Mouse (Mus musculus): ENCODE results near the gene Prkce. TPM values are rescaled to one million over a fixed set of nuclear protein-coding genes. Genes with fewer than 3 reads are reported as not detected.

Prkce gene
- polyA plus RNA-seq, 1 experiment from 2014 or later, result 48.0 TPM

DNA sequence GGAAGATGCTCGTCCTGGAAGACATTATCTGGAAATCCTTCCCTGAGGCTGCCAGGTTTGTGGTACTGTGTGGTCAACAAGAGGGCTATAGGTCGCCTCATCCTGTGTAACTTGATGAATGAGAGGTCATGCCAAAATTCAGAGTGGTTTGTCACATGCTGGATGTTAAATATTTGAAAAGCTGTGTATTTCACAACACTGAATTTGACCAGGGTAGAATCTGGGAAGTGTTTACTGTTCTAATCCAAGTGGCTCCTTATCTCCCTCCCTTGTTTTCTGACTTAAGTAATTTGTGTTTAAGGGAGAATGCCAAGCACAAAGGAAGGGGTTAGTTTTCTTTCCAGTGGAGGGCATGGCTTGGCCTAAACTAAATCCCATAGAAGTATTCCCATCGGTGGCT is 355.8 kb downstream of the Prkce start:
- Histone ChIP-seq H3K36me3 (no peaks in the 10 kb centered on the region), H3K4me1 (no peaks in the 10 kb centered on the region), H3K9me3 (replicated peaks) (no peaks in the 10 kb centered on the region), H3K4me2 (no peak overlapping the region), H3K27ac (replicated peaks) (no peak overlapping the region), H3K4me3 (replicated peaks) (no peak overlapping the region), H3K27me3 (replicated peaks) (no peaks in the 10 kb centered on the region), H3K9ac (replicated peaks) (no peak overlapping the region)
- no peak for ATAC-seq (ENCODE audit: low FRiP score)
- WGBS, result 88% methylated on average over 3 of the region's 3 CpGs

DNA sequence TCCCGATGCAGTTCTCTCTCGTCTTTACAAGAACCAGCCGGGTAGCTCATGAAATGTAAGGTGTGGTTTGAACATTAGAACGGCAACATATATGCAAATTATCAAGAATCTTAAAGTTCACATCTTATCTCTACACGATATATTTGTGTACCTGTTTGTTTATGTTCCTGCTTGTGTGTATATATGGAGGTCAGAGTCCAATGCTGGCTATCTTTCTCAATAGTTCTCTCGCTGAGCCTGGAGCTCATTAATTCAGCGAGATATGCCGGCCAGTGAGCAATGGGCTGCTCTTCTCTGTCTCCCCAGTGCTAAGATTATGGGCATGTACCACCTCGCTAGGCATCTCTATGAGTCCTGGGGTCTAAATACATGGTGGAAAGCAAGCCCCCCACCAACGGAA is 356.3 kb downstream of the Prkce start:
- no peak for ATAC-seq (ENCODE audit: low FRiP score)
- no peaks in the 10 kb centered on the region for H3K4me1 ChIP-seq
- no peak overlapping the region for H3K4me2 ChIP-seq
- H3K27ac ChIP-seq (replicated peaks), result no peak overlapping the region
- WGBS, result 94% methylated on average over 10 of the region's 10 CpGs
- H3K4me3 ChIP-seq (replicated peaks), result no peak overlapping the region
- H3K9me3 ChIP-seq (replicated peaks), result no peaks in the 10 kb centered on the region
- H3K9ac ChIP-seq (replicated peaks), result no peak overlapping the region
- no peaks in the 10 kb centered on the region for H3K36me3 ChIP-seq
- H3K27me3 ChIP-seq (replicated peaks), result no peaks in the 10 kb centered on the region

DNA sequence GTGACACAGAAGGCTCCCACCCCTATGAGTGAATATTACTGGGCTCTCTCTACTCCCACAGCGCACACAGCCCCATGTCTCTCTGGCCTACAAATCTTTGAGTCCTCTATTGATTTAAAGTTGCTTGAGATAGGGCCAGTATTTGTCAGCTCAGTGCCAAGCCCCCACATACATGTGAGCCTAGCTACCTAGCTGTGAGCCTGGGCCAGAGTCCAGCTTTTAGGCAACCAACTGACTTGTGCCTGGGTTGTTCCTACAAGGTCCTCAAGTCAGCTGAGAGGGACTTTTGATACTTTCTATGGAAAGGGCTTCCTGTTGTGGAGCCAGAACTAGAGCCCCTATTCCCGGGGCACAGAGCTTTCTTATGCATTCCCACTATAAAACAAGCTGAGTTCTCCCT is 357.5 kb downstream of the Prkce start:
- Histone ChIP-seq H3K9ac (replicated peaks) (no peak overlapping the region), H3K9me3 (replicated peaks) (no peaks in the 10 kb centered on the region), H3K27ac (replicated peaks) (no peak overlapping the region), H3K4me1 (no peaks in the 10 kb centered on the region; the same call in 1 of the 2 replicates), H3K36me3 (no peaks in the 10 kb centered on the region), H3K27me3 (replicated peaks) (no peaks in the 10 kb centered on the region), H3K4me3 (replicated peaks) (no peak overlapping the region), H3K4me2 (no peak overlapping the region)
- WGBS, result 85% methylated on average over 2 of the region's 2 CpGs
- ATAC-seq (ENCODE audit: low FRiP score), result no peak

DNA sequence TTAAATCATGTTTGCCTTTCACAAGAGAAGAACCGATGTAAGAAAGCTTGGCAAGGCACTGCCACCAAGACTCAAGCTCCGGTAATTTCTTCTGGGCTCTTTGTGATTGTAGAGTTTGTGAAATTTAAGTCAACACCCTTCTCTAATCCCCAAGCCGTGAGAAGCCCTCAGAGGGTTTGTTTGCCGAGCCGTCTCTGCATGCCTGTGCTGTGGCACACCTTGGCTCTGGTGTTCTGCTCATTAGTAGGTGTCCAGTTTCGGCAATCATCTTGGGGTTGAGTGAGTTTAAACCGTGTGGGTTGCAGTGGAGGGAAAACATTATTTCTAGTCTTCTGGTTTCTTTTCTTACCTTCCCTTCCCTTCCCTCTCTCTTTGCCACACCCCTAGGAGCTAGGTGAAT is 358.4 kb downstream of the Prkce start:
- Histone ChIP-seq H3K4me1 (no peaks in the 10 kb centered on the region; the same call in 1 of the 2 replicates), H3K9me3 (replicated peaks) (no peaks in the 10 kb centered on the region), H3K4me3 (replicated peaks) (no peak overlapping the region), H3K36me3 (no peaks in the 10 kb centered on the region), H3K4me2 (no peak overlapping the region), H3K27ac (replicated peaks) (no peak overlapping the region), H3K27me3 (replicated peaks) (no peaks in the 10 kb centered on the region), H3K9ac (replicated peaks) (no peak overlapping the region)
- WGBS, result 86% methylated on average over 7 of the region's 7 CpGs
- no peak for ATAC-seq (ENCODE audit: low FRiP score)

- H3K4me1 ChIP-seq, result peaks cover 2% of the 10 kb centered on the region
- H3K36me3 ChIP-seq, result no peaks in the 10 kb centered on the region
- 87% methylated on average over 5 of the region's 5 CpGs for WGBS
- no peak overlapping the region for H3K4me3 ChIP-seq (replicated peaks)
- ATAC-seq (ENCODE audit: low FRiP score), result no peak
- no peaks in the 10 kb centered on the region for H3K27me3 ChIP-seq (replicated peaks)
- H3K4me2 ChIP-seq, result no peak overlapping the region
- H3K9me3 ChIP-seq (replicated peaks), result no peaks in the 10 kb centered on the region
- no peak overlapping the region for H3K9ac ChIP-seq (replicated peaks)
- no peak overlapping the region for H3K27ac ChIP-seq (replicated peaks)
These were observed 359.7 kb downstream of the Prkce start for GRCm38 (mm10) chr17:86527298-86527697.

GRCm38 (mm10) chr17:86529003-86529402 is 361.4 kb downstream of the Prkce start:
- H3K4me1 ChIP-seq, result peaks cover 9% of the 10 kb centered on the region
- no peaks in the 10 kb centered on the region for H3K9me3 ChIP-seq (replicated peaks)
- H3K27me3 ChIP-seq (replicated peaks), result no peaks in the 10 kb centered on the region
- no peak for ATAC-seq (ENCODE audit: low FRiP score)
- no peak overlapping the region for H3K27ac ChIP-seq (replicated peaks)
- 81% methylated on average over 10 of the region's 10 CpGs for WGBS
- no peak overlapping the region for H3K4me3 ChIP-seq (replicated peaks)
- H3K36me3 ChIP-seq, result no peaks in the 10 kb centered on the region
- no peak overlapping the region for H3K4me2 ChIP-seq
- no peak overlapping the region for H3K9ac ChIP-seq (replicated peaks)

- WGBS, result 82% methylated on average over 4 of the region's 4 CpGs
- no peak overlapping the region for H3K27ac ChIP-seq (replicated peaks)
- no peaks in the 10 kb centered on the region for H3K36me3 ChIP-seq
- no peak overlapping the region for H3K9ac ChIP-seq (replicated peaks)
- H3K4me3 ChIP-seq (replicated peaks), result no peak overlapping the region
- H3K9me3 ChIP-seq (replicated peaks), result no peaks in the 10 kb centered on the region
- no peaks in the 10 kb centered on the region for H3K27me3 ChIP-seq (replicated peaks)
- peaks cover 9% of the 10 kb centered on the region for H3K4me1 ChIP-seq
- ATAC-seq (ENCODE audit: low FRiP score), result no peak
- H3K4me2 ChIP-seq, result no peak overlapping the region
These were observed 361.8 kb downstream of the Prkce start for GRCm38 (mm10) chr17:86529411-86529810.

- Histone ChIP-seq H3K4me2 (no peak overlapping the region), H3K27ac (replicated peaks) (no peak overlapping the region), H3K27me3 (replicated peaks) (no peaks in the 10 kb centered on the region), H3K36me3 (no peaks in the 10 kb centered on the region), H3K9ac (replicated peaks) (no peak overlapping the region), H3K9me3 (replicated peaks) (no peaks in the 10 kb centered on the region), H3K4me1 (peaks cover 21% of the 10 kb centered on the region), H3K4me3 (replicated peaks) (no peak overlapping the region)
- no peak for ATAC-seq (ENCODE audit: low FRiP score)
- WGBS, result 91% methylated on average over 6 of the region's 6 CpGs
These were observed 363.6 kb downstream of the Prkce start for GRCm38 (mm10) chr17:86531231-86531630.

GRCm38 (mm10) chr17:86532783-86533548 is 365.4 kb downstream of the Prkce start:
- Histone ChIP-seq H3K4me1 (peaks cover 28% of the 10 kb centered on the region), H3K4me2 (no peak overlapping the region), H3K36me3 (no peaks in the 10 kb centered on the region), H3K9ac (replicated peaks) (no peak overlapping the region), H3K27ac (replicated peaks) (no peak overlapping the region), H3K27me3 (replicated peaks) (no peaks in the 10 kb centered on the region), H3K4me3 (replicated peaks) (no peak overlapping the region), H3K9me3 (replicated peaks) (no peaks in the 10 kb centered on the region)
- no peak for ATAC-seq (ENCODE audit: low FRiP score)
- 73% methylated on average over 17 of the region's 17 CpGs for WGBS

DNA sequence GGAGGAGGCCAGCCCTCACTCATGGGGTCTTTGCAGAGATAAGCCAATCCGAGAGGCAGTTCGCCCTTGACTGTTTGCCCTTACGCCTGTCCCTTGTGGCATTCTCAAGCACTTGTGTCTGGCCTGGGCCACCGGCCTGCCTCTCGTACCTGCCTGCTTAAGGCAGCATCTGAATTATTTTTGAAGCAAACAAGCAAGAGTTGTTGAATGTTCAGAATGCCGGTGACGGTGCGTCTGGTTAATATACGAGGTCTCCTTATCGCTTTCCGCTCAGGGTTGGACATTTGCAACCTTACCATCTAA is 365.9 kb downstream of the Prkce start:
- H3K4me3 ChIP-seq (replicated peaks), result no peak overlapping the region
- 85% methylated on average over 11 of the region's 11 CpGs for WGBS
- no peaks in the 10 kb centered on the region for H3K36me3 ChIP-seq
- no peak overlapping the region for H3K27ac ChIP-seq (replicated peaks)
- H3K4me2 ChIP-seq, result no peak overlapping the region
- H3K4me1 ChIP-seq, result peaks cover 28% of the 10 kb centered on the region
- no peak overlapping the region for H3K9ac ChIP-seq (replicated peaks)
- ATAC-seq (ENCODE audit: low FRiP score), result no peak
- H3K27me3 ChIP-seq (replicated peaks), result no peaks in the 10 kb centered on the region
- no peaks in the 10 kb centered on the region for H3K9me3 ChIP-seq (replicated peaks)

DNA sequence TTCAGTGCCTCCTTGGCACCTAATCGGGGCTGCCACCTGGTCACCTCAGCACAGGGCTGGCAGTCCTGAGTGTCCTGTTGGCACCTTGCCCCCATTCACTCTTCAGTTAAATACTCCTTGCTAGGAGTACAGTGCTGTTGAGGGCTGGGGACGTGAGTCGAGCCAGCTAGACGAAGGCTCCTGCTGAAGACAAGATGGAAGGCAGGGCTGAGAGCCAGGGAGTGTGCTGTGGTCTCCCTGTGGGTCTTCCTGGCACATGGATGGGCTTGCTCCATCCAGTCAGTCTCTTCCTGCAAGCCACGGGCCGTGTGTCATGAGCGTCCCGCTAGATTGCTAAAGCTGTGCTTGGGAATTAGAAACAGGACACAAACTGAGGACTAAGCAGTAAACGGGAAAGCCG is 367.5 kb downstream of the Prkce start:
- ATAC-seq (ENCODE audit: low FRiP score), result 0 out of 2 replicates have a peak, but pooled peaks have one; percentile 23
- H3K27me3 ChIP-seq (replicated peaks), result no peaks in the 10 kb centered on the region
- no peak overlapping the region for H3K4me3 ChIP-seq (replicated peaks)
- H3K36me3 ChIP-seq, result no peaks in the 10 kb centered on the region
- 69% methylated on average over 10 of the region's 10 CpGs for WGBS
- no peak overlapping the region for H3K4me2 ChIP-seq
- no peaks in the 10 kb centered on the region for H3K9me3 ChIP-seq (replicated peaks)
- H3K4me1 ChIP-seq, result peaks cover 31% of the 10 kb centered on the region
- peak overlapping the region; percentile 66; the same call in 1 of the 2 replicates for H3K27ac ChIP-seq (replicated peaks)
- H3K9ac ChIP-seq (replicated peaks), result no peak overlapping the region

- peak; percentile 72 for ATAC-seq (ENCODE audit: low FRiP score)
- Histone ChIP-seq H3K27ac (replicated peaks) (peak overlapping the region; percentile 60), H3K4me1 (peaks cover 31% of the 10 kb centered on the region), H3K4me3 (replicated peaks) (no peak overlapping the region), H3K4me2 (peak overlapping the region; percentile 38), H3K36me3 (no peaks in the 10 kb centered on the region), H3K9ac (replicated peaks) (no peak overlapping the region), H3K27me3 (replicated peaks) (no peaks in the 10 kb centered on the region), H3K9me3 (replicated peaks) (no peaks in the 10 kb centered on the region)
- 45% methylated on average over 22 of the region's 22 CpGs for WGBS
These were observed 368.5 kb downstream of the Prkce start for GRCm38 (mm10) chr17:86535827-86536656.
